Mouse (Mus musculus): ENCODE measurements around the gene Fkbp15. TPM values are rescaled to one million over a fixed set of nuclear protein-coding genes. Genes with fewer than 3 reads are reported as not detected.

Gene Fkbp15
- 19.1 TPM for polyA plus RNA-seq (2014; fragmentation: Illumina TruSeq; extraction: RNeasy Lipid Tissue Mini Kit (QIAGEN cat#74804); ENCODE audit: insufficient read depth, low read depth, low replicate concordance)

DNA sequence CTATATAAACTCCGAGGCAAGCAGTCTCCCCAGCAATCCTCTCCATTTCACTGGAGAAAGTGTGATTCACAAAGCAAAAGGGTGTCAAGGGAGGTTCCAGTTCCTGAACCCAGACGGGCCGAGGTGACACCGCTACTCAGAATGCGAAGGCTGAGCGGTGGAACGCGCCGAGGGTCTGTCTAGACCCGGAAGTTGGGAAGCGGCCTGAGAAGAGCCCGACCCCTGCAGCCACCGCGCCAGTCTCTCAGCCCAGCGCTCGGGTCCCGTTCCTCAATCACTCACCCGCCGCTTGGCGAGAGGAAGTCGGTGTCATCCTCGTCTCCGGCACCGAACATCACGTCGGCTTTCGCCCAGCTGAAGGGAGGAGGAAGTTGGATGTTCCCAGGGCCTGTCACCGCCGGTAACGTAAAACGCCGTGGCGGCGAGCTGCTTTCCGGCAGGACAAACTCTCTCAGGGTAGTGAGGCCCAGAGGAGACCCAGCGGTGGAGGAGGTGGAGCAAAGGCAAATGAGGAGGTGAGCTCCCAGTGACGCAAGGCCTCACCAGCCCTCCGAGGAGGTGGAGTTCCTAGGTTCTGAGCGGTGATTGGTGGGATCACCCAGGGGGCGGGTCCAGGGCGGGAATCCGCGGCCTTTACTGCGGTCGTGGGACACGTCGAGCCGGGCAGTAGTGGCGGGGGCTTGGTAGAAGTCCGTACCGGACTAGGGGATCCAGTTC lies at the start of gene Fkbp15, which contains the start of gene Slc31a1:
TSS of gene Fkbp15 (minus strand) at position 461 of the 717 bp plus-strand sequence.
TSS of gene Slc31a1 (plus strand) at position 640 of the 717 bp plus-strand sequence.

GRCm38 (mm10) chr4:62408601-62409282 lies 48.4 kb upstream of the Fkbp15 start, which contains the start of the genes Cdc26 and Prpf4:
Cdc26 (minus strand) TSS chr4:62408642.
Prpf4 (plus strand) TSS chr4:62408797.

GRCm38 (mm10) chr4:62262276-62262675 lies 98.1 kb downstream of the Fkbp15 start, which contains the start of gene Slc31a2:
Slc31a2 (plus strand) TSS chr4:62262562.

Other genes starting within 250 kb of the Fkbp15 start
- not detected for gene Mup21, start 209.7 kb downstream of the Fkbp15 start, polyA plus RNA-seq (2014; fragmentation: Illumina TruSeq; extraction: RNeasy Lipid Tissue Mini Kit (QIAGEN cat#74804); ENCODE audit: insufficient read depth, low read depth, low replicate concordance)
- 3.4 TPM for gene Zfp37, start 129.5 kb downstream of the Fkbp15 start, polyA plus RNA-seq (2014; fragmentation: Illumina TruSeq; extraction: RNeasy Lipid Tissue Mini Kit (QIAGEN cat#74804); ENCODE audit: insufficient read depth, low read depth, low replicate concordance)
- 25.2 TPM for gene Slc31a2, start 98.0 kb downstream of the Fkbp15 start, polyA plus RNA-seq (2014; fragmentation: Illumina TruSeq; extraction: RNeasy Lipid Tissue Mini Kit (QIAGEN cat#74804); ENCODE audit: insufficient read depth, low read depth, low replicate concordance)
- 30.8 TPM for gene Slc31a1, start 179 bp upstream of the Fkbp15 start, polyA plus RNA-seq (2014; fragmentation: Illumina TruSeq; extraction: RNeasy Lipid Tissue Mini Kit (QIAGEN cat#74804); ENCODE audit: insufficient read depth, low read depth, low replicate concordance)
- 70.6 TPM for gene Cdc26, start 48.1 kb upstream of the Fkbp15 start, polyA plus RNA-seq (2014; fragmentation: Illumina TruSeq; extraction: RNeasy Lipid Tissue Mini Kit (QIAGEN cat#74804); ENCODE audit: insufficient read depth, low read depth, low replicate concordance)
- 5.6 TPM for gene Prpf4, start 48.2 kb upstream of the Fkbp15 start, polyA plus RNA-seq (2014; fragmentation: Illumina TruSeq; extraction: RNeasy Lipid Tissue Mini Kit (QIAGEN cat#74804); ENCODE audit: insufficient read depth, low read depth, low replicate concordance)
- not detected for gene Rnf183, start 74.7 kb upstream of the Fkbp15 start, polyA plus RNA-seq (2014; fragmentation: Illumina TruSeq; extraction: RNeasy Lipid Tissue Mini Kit (QIAGEN cat#74804); ENCODE audit: insufficient read depth, low read depth, low replicate concordance)
- gene Wdr31, start 110.3 kb upstream of the Fkbp15 start, polyA plus RNA-seq (2014; fragmentation: Illumina TruSeq; extraction: RNeasy Lipid Tissue Mini Kit (QIAGEN cat#74804); ENCODE audit: insufficient read depth, low read depth, low replicate concordance): 3.5 TPM
- gene Bspry, start 119.5 kb upstream of the Fkbp15 start, polyA plus RNA-seq (2014; fragmentation: Illumina TruSeq; extraction: RNeasy Lipid Tissue Mini Kit (QIAGEN cat#74804); ENCODE audit: insufficient read depth, low read depth, low replicate concordance): 11.4 TPM
- gene Hdhd3, start 142.9 kb upstream of the Fkbp15 start, polyA plus RNA-seq (2014; fragmentation: Illumina TruSeq; extraction: RNeasy Lipid Tissue Mini Kit (QIAGEN cat#74804); ENCODE audit: insufficient read depth, low read depth, low replicate concordance): 9.1 TPM
- gene Alad, start 159.4 kb upstream of the Fkbp15 start, polyA plus RNA-seq (2014; fragmentation: Illumina TruSeq; extraction: RNeasy Lipid Tissue Mini Kit (QIAGEN cat#74804); ENCODE audit: insufficient read depth, low read depth, low replicate concordance): 57.1 TPM
- gene Pole3, start 164.5 kb upstream of the Fkbp15 start, polyA plus RNA-seq (2014; fragmentation: Illumina TruSeq; extraction: RNeasy Lipid Tissue Mini Kit (QIAGEN cat#74804); ENCODE audit: insufficient read depth, low read depth, low replicate concordance): 31.4 TPM
- not detected for gene 4933430I17Rik, start 164.8 kb upstream of the Fkbp15 start, polyA plus RNA-seq (2014; fragmentation: Illumina TruSeq; extraction: RNeasy Lipid Tissue Mini Kit (QIAGEN cat#74804); ENCODE audit: insufficient read depth, low read depth, low replicate concordance)
- gene Rgs3, start 199.3 kb upstream of the Fkbp15 start, polyA plus RNA-seq (2014; fragmentation: Illumina TruSeq; extraction: RNeasy Lipid Tissue Mini Kit (QIAGEN cat#74804); ENCODE audit: insufficient read depth, low read depth, low replicate concordance): 37.7 TPM

All from lung, adult 10 weeks (tissue).